Mouse (Mus musculus) heart, embryonic 15.5 days (tissue): ENCODE data around the gene Ifnab. TPM values are rescaled to one million over a fixed set of nuclear protein-coding genes. Genes with fewer than 3 reads are reported as not detected.

ENCODE experiments used
- ATAC-seq: fragments of 200-750 bp; cut with Nextera tagmentation; replicated peaks from 2 replicates; pipeline ENCODE4 v1.8.0; 2017; ENCODE audit warnings: low read depth, moderate TSS enrichment; ENCODE audit not compliant: insufficient number of reproducible peaks, insufficient read depth, low FRiP score
- H3K27ac ChIP-seq: fragments of 300-500 bp; sonication (generic); 2 replicates; pipeline ENCODE4 v1.5.1; 2015; ENCODE audit warnings: mild to moderate bottlenecking, inconsistent platforms
- H3K27me3 ChIP-seq: fragments of 300-500 bp; sonication (generic); 2 replicates; pipeline ENCODE4 v1.6.1; 2015; ENCODE audit warnings: inconsistent platforms
- H3K36me3 ChIP-seq: fragments of 300-500 bp; sonication (generic); 2 replicates; pipeline ENCODE4 v1.6.1; 2015; ENCODE audit warnings: mild to moderate bottlenecking, inconsistent platforms
- H3K4me1 ChIP-seq: fragments of 300-500 bp; sonication (generic); replicated peaks from 2 replicates; pipeline ENCODE4 v1.6.1; 2015; ENCODE audit warnings: inconsistent platforms
- H3K4me2 ChIP-seq: fragments of 300-500 bp; sonication (generic); 2 replicates; pipeline ENCODE4 v1.6.1; 2015; ENCODE audit warnings: inconsistent platforms, mild to moderate bottlenecking, moderate library complexity
- H3K4me3 ChIP-seq: fragments of 300-500 bp; sonication (generic); 2 replicates; pipeline ENCODE4 v1.5.1; 2015; ENCODE audit warnings: mild to moderate bottlenecking, inconsistent platforms
- H3K9ac ChIP-seq: fragments of 300-500 bp; sonication (generic); 2 replicates; pipeline ENCODE4 v1.6.1; 2015; ENCODE audit warnings: mild to moderate bottlenecking, inconsistent platforms
- H3K9me3 ChIP-seq: fragments of 300-500 bp; sonication (generic); replicated peaks from 2 replicates; pipeline ENCODE4 v1.6.1; 2016; ENCODE audit warnings: inconsistent platforms
- WGBS: fragments of 180-500 bp; shearing (Covaris S2); methylation state at CpG from one replicate; pipeline ENCODE4 v1.1.7; 2015; ENCODE audit warnings: mixed read lengths; 5-methylcytosine and 5-hydroxymethylcytosine counted together
- polyA plus RNA-seq: library from polyadenylated mRNA; unstranded; fragments of >200 nt; fragmentation: Nextera tagmentation; extraction: Ambion mirVana; gene quantifications from 2 replicates; pipeline ENCODE4 v1.2.1, GENCODE M21; 2015

The Ifnab gene
- polyA plus RNA-seq, 1 experiment from 2014 or later: not detected

DNA sequence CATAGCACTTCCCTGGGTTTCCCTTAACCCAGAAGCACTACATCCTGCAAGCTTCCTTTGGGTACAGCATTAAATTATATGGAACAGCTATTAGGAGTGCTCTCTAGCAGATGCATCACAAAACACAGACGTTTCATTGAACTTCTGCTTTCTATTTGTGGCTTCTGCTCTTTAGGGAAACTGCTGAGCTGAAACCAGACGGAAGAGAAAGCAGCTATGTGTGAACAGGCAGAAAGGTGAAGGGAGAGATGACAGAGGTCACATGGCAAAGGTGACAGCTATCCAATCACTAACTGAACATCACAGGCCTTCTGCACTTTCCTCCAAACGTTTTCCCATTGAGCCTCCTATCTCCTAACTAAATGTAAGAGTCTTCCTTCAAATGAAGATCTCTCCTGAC lies 14.8 kb upstream of the Ifnab start:
- Histone ChIP-seq H3K4me3 (no peak overlapping the region), H3K9ac (no peak overlapping the region), H3K9me3 (no peaks in the 10 kb centered on the region), H3K4me2 (no peak overlapping the region), H3K4me1 (no peaks in the 10 kb centered on the region), H3K27ac (no peak overlapping the region), H3K27me3 (no peaks in the 10 kb centered on the region), H3K36me3 (no peaks in the 10 kb centered on the region)
- no peak for ATAC-seq
- WGBS: 20% methylated on average over 3 of the region's 3 CpGs

DNA sequence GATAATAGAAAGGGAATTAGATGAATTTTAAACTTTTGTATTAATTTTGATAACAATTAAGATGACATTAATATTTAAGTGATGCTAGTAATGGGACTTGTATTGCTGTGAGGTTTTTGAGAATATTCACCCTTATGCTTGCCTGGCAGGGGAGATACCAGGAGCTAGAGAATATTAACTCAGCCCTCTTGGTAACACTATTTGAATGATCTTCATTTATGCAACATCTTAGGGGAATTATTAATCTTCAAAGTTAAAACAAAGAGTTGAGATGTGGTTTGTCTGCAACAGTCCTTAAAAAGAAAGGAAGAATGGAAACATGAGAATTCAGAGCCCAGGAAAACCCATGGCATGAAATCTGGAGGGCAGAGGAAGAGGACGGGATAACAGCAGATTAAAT lies 8.1 kb upstream of the Ifnab start:
- ATAC-seq: no peak
- Histone ChIP-seq H3K27me3 (no peaks in the 10 kb centered on the region), H3K4me1 (no peaks in the 10 kb centered on the region), H3K9ac (no peak overlapping the region), H3K4me2 (no peak overlapping the region), H3K27ac (no peak overlapping the region), H3K4me3 (no peak overlapping the region), H3K9me3 (no peaks in the 10 kb centered on the region), H3K36me3 (no peaks in the 10 kb centered on the region)
- WGBS: 87% methylated on average over 1 of the region's 1 CpGs

DNA sequence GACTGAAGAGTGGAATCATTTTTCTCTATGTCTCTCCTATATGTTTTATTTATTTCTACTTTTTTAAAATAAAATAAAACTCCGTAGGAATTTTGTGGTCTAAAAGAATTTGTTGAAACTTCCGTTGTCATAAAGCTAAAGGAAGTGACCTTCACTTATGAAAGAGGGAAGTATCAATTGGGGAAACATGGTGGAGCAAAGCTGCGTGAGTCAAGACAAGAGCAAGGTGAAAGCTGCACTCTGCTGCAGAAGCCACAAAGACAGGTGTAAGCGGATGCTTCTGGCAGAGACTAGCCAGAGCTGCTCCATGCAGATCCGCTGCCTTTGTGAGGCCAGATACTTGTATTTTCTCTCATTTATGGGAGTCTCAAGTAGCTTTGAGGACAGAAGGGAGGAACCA lies 7.6 kb upstream of the Ifnab start:
- 75% methylated on average over 5 of the region's 5 CpGs for WGBS
- Histone ChIP-seq H3K4me1 (no peaks in the 10 kb centered on the region), H3K4me3 (no peak overlapping the region), H3K27ac (no peak overlapping the region), H3K27me3 (no peaks in the 10 kb centered on the region), H3K9ac (no peak overlapping the region), H3K4me2 (no peak overlapping the region), H3K36me3 (no peaks in the 10 kb centered on the region), H3K9me3 (no peaks in the 10 kb centered on the region)
- no peak for ATAC-seq

DNA sequence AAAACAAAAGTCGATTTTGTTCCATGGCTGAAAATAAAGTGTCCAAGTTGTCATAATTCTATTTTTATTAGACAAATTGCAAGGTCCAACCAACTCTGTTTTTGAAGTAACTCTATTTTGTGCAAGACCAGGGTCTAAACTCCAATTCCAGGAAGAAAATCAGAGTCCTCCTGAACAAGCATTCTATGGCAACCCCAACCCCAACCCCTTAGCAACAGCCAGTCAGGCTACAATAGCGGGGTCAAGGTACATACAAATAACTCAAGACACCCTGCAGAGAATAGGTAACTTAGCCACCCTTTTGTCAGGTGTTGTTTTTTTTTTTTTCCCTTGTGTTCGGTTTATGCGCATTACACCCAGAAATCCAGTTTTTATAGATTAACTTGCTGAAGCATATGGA lies 6.6 kb upstream of the Ifnab start:
- H3K27ac ChIP-seq: no peak overlapping the region
- H3K27me3 ChIP-seq: no peaks in the 10 kb centered on the region
- ATAC-seq: no peak
- H3K9me3 ChIP-seq: no peaks in the 10 kb centered on the region
- no peak overlapping the region for H3K9ac ChIP-seq
- H3K4me3 ChIP-seq: no peak overlapping the region
- no peaks in the 10 kb centered on the region for H3K4me1 ChIP-seq
- no peak overlapping the region for H3K4me2 ChIP-seq
- WGBS: 82% methylated on average over 4 of the region's 4 CpGs
- no peaks in the 10 kb centered on the region for H3K36me3 ChIP-seq

- WGBS: 53% methylated on average over 6 of the region's 6 CpGs
- Histone ChIP-seq H3K27ac (no peak overlapping the region), H3K36me3 (no peaks in the 10 kb centered on the region), H3K4me2 (no peak overlapping the region), H3K4me3 (no peak overlapping the region), H3K9me3 (no peaks in the 10 kb centered on the region), H3K27me3 (no peaks in the 10 kb centered on the region), H3K4me1 (no peaks in the 10 kb centered on the region), H3K9ac (no peak overlapping the region)
- ATAC-seq: no peak
These were observed 5.9 kb upstream of the Ifnab start for GRCm38 (mm10) chr4:88697108-88697507.

GRCm38 (mm10) chr4:88696237-88696884 lies 5.2 kb upstream of the Ifnab start:
- H3K9me3 ChIP-seq: no peaks in the 10 kb centered on the region
- ATAC-seq: no peak; the same call in 1 of the 2 replicates
- H3K4me2 ChIP-seq: no peak overlapping the region
- no peaks in the 10 kb centered on the region for H3K4me1 ChIP-seq
- no peak overlapping the region for H3K27ac ChIP-seq
- H3K36me3 ChIP-seq: no peaks in the 10 kb centered on the region
- 27% methylated on average over 3 of the region's 3 CpGs for WGBS
- H3K4me3 ChIP-seq: no peak overlapping the region
- H3K27me3 ChIP-seq: no peaks in the 10 kb centered on the region
- no peak overlapping the region for H3K9ac ChIP-seq

DNA sequence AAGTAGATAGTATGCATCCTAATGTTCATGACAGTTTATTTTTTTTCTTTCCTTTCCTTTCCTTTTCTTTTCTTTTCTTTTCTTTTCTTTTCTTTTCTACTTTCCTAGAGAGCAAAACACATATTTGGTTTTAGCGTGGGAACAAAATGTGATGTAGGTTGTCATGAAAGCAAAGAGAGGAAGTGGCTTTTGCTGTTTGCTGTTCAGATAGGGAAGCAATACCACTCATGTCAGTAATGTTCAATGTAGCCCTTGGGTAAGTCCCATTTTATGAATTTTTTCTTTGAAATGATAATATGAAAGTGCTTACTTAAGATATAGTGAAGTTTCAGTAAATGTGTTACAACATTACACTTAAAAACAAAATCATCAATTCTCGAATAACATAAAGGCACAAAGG lies 2.2 kb upstream of the Ifnab start:
- Histone ChIP-seq H3K9ac (no peak overlapping the region), H3K27ac (no peak overlapping the region), H3K36me3 (no peaks in the 10 kb centered on the region), H3K27me3 (no peaks in the 10 kb centered on the region), H3K4me2 (no peak overlapping the region), H3K9me3 (no peaks in the 10 kb centered on the region), H3K4me1 (no peaks in the 10 kb centered on the region), H3K4me3 (no peak overlapping the region)
- no peak for ATAC-seq
- 79% methylated on average over 2 of the region's 2 CpGs for WGBS

GRCm38 (mm10) chr4:88692537-88692936 lies 1.4 kb upstream of the Ifnab start:
- H3K9ac ChIP-seq: no peak overlapping the region
- no peak overlapping the region for H3K27ac ChIP-seq
- H3K4me2 ChIP-seq: no peak overlapping the region
- no peaks in the 10 kb centered on the region for H3K9me3 ChIP-seq
- no peaks in the 10 kb centered on the region for H3K27me3 ChIP-seq
- H3K36me3 ChIP-seq: no peaks in the 10 kb centered on the region
- no peak for ATAC-seq
- WGBS: 63% methylated on average over 1 of the region's 1 CpGs
- H3K4me3 ChIP-seq: no peak overlapping the region
- H3K4me1 ChIP-seq: no peaks in the 10 kb centered on the region

DNA sequence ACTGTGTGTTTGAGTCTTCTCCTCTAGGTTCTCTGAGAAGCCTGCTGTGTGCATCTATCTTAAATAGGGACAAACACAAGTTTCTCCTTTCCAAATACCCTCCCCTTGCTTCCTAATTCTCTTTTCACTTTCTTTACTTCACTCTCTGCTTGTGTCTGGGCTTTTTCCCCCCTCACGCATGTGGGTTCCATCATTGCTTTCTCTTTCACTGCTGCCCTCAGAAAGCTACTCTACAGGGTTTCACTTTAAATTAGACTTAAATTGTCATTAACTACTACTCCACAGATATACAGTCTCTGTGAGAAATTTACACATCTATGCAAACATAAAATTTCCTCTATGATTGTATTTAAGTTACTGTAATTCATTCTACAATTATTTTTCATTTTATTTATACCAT lies 7.3 kb downstream of the Ifnab start, which contains the start of gene Ifna2:
Gene Ifna2 (minus strand): TSS at position 101 of the 400 bp plus-strand sequence.
- H3K27me3 ChIP-seq: no peaks in the 10 kb centered on the region
- H3K36me3 ChIP-seq: no peaks in the 10 kb centered on the region
- H3K9me3 ChIP-seq: no peaks in the 10 kb centered on the region
- H3K4me2 ChIP-seq: no peak within 1 kb of the TSS
- no peaks in the 10 kb centered on the region for H3K4me1 ChIP-seq
- no peak within 1 kb of the TSS for H3K9ac ChIP-seq
- ATAC-seq: no peak
- 80% methylated on average over 1 of the region's 1 CpGs for WGBS
- H3K27ac ChIP-seq: no peak within 1 kb of the TSS
- no peak within 1 kb of the TSS for H3K4me3 ChIP-seq

DNA sequence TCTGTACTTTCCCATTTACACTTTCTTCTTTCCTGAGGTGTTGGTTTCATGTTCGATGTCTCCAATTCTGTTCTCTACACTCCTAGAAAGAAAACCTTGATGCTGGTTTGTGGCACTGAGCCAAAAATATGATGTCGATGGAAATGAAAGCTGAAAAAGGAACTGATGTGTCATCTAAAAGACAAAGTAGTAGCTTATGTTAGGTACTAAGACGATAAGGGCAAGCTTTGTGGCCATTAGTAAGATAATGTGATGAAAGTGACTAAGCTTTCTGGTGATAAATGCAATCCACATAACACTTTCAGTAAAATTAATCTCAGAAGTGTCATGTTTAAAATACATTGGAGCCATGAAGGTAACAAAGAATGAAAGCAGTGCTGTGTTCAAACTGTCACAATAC lies 9.8 kb downstream of the Ifnab start:
- Histone ChIP-seq H3K36me3 (no peaks in the 10 kb centered on the region), H3K27me3 (no peaks in the 10 kb centered on the region), H3K4me1 (no peaks in the 10 kb centered on the region), H3K9me3 (no peaks in the 10 kb centered on the region), H3K4me2 (no peak overlapping the region), H3K4me3 (no peak overlapping the region), H3K9ac (no peak overlapping the region), H3K27ac (no peak overlapping the region)
- 44% methylated on average over 3 of the region's 3 CpGs for WGBS
- no peak for ATAC-seq

GRCm38 (mm10) chr4:88680362-88680761 lies 10.8 kb downstream of the Ifnab start:
- WGBS: 39% methylated on average over 8 of the region's 8 CpGs
- ATAC-seq: no peak
- H3K4me2 ChIP-seq: no peak overlapping the region
- no peak overlapping the region for H3K27ac ChIP-seq
- H3K4me3 ChIP-seq: no peak overlapping the region
- H3K27me3 ChIP-seq: no peaks in the 10 kb centered on the region
- H3K9ac ChIP-seq: no peak overlapping the region
- H3K9me3 ChIP-seq: no peaks in the 10 kb centered on the region
- no peaks in the 10 kb centered on the region for H3K4me1 ChIP-seq
- no peaks in the 10 kb centered on the region for H3K36me3 ChIP-seq

- Histone ChIP-seq H3K9me3 (no peaks in the 10 kb centered on the region), H3K4me2 (no peak within 1 kb of the TSS), H3K36me3 (no peaks in the 10 kb centered on the region), H3K27me3 (no peaks in the 10 kb centered on the region), H3K4me1 (no peaks in the 10 kb centered on the region), H3K4me3 (no peak within 1 kb of the TSS), H3K9ac (no peak within 1 kb of the TSS), H3K27ac (no peak within 1 kb of the TSS)
- WGBS: 76% methylated on average over 1 of the region's 1 CpGs
- ATAC-seq: no peak
These were observed 14.3 kb downstream of the Ifnab start, which contains the start of gene Ifna16 for GRCm38 (mm10) chr4:88676824-88677223. TSS of gene Ifna16 (minus strand) at chr4:88676924.
